Mouse (Mus musculus) kidney, adult 9 months (tissue): ENCODE measurements around the gene Slc5a11.

Experiments
- DNase-seq: peaks from one replicate; pipeline ENCODE4 v3.0.0; 2022

Slc5a11 gene

GRCm38 (mm10) chr7:123287903-123288302 lies 73.3 kb downstream of the Slc5a11 start:
- no peak for DNase-seq

GRCm38 (mm10) chr7:123289176-123289575 lies 74.6 kb downstream of the Slc5a11 start:
- no peak for DNase-seq

DNA sequence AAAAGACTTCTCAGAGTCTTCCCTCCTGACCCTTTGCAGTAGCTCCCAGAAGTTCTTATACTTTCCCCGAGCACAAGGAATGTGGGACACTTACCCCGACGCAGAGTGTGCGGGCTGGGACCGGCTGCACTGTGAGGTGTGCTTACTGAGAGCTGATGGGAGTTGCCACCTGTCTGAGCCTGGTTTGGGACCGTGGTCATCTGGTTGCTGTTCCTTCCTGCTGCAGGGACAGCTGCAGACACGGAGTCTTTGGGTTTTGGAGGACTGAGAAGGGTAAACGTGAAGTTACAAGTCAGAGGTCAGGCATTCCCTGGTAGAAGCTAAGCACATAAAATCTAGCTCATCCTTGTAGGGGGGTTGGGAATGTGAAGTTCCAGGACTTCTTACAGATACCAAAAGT lies 77.4 kb downstream of the Slc5a11 start:
- DNase-seq, result no peak

DNA sequence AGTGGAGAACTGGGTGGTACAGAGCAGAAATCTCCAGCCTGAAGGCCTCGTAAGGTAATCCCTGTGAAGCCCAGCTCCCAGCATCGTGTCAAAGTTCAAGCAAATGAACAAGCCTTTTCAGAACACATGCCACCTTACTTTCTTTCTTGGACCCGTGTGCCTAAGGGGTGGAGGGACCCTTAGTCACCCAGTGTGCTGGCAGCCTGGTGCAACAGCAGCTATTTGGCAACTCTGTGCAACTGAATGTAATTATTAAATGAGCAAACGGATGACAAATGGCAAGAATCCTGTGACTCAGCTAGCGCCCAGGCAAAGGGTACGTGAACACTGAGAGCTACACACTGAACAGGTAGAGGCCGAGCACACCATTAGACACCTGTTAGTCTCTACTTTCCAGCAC lies 79.3 kb downstream of the Slc5a11 start:
- DNase-seq, result peak; percentile 4

GRCm38 (mm10) chr7:123295423-123295822 lies 80.8 kb downstream of the Slc5a11 start:
- no peak for DNase-seq

- no peak for DNase-seq
Observed at GRCm38 (mm10) chr7:123296097-123296496, 81.5 kb downstream of the Slc5a11 start.

- peak; percentile 11 for DNase-seq
Observed at GRCm38 (mm10) chr7:123298225-123298624, 83.6 kb downstream of the Slc5a11 start.

- DNase-seq, result no peak
Observed at GRCm38 (mm10) chr7:123300258-123300657, 85.7 kb downstream of the Slc5a11 start.

DNA sequence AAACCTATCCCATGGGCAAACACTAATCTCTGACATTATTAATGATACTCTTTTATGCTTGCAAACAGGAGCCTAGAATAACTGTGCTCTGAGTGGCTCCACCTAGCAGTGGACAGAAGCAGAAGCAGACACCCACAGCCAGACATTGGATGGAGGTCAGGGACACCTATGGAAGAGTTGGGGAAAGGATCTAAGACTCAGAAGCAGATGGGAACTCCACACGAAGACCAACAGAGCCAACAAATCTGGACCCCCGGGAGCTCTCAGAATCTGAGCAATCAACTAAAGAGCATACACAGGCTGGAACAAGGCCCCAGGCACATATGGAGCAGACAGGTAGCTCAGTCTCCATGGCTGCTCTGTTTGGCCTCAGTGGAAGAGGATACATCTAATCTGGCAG lies 90.8 kb downstream of the Slc5a11 start:
- DNase-seq, result no peak

GRCm38 (mm10) chr7:123307236-123307635 lies 92.7 kb downstream of the Slc5a11 start:
- DNase-seq, result no peak

DNA sequence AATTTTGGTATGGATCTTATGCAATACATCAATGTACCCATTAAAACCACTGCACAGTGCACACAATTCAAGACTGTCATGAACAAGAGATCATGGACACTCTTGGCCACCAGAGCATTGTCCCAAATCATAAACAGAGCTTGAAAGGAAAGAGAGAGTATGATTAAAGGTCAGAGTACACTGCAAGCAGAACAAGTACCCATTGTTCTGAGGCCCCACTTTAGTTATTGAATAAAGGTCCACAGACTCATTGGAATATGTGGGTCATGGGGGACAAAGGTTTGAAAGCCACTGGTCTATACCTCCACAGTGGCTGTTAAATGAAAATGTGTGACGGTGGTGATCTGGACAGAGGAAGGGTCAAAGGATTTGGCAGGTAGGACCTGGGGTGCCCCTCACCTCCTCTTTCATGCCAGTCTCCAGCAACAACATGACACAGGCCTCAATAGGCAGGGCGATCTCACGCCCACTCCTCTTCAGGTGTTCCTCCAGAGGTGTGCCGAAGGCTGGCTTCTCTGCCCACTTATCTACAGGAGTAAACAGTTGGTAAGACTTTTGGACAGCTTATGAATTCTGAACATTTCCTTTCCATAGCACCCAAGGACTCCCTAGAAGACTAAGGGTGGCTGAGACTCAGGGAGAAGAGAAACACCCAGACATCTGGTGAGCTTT lies 93.4 kb downstream of the Slc5a11 start:
- peak; percentile 7 for DNase-seq

DNA sequence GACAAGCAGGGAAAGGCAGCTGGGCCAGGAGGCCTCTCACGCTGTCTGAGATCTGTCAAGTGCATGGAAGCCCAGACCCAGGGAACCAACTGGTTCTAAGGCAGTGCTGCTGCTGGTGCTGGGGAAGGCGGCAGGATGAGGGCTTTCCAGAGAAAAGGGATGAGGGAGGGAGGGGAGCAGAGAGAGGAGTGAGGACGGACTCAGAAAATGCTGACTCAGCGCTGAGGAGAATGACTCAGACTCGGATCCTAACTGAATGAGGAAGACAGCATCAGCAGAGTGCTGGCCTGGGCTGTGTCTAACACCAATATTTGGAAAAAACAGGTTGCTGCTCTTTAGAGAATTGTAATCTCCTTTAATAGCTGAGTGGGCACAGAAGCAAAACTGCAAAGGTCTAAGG lies 97.3 kb downstream of the Slc5a11 start:
- no peak for DNase-seq

- DNase-seq, result no peak
Observed at GRCm38 (mm10) chr7:123312738-123313137, 98.2 kb downstream of the Slc5a11 start.

DNA sequence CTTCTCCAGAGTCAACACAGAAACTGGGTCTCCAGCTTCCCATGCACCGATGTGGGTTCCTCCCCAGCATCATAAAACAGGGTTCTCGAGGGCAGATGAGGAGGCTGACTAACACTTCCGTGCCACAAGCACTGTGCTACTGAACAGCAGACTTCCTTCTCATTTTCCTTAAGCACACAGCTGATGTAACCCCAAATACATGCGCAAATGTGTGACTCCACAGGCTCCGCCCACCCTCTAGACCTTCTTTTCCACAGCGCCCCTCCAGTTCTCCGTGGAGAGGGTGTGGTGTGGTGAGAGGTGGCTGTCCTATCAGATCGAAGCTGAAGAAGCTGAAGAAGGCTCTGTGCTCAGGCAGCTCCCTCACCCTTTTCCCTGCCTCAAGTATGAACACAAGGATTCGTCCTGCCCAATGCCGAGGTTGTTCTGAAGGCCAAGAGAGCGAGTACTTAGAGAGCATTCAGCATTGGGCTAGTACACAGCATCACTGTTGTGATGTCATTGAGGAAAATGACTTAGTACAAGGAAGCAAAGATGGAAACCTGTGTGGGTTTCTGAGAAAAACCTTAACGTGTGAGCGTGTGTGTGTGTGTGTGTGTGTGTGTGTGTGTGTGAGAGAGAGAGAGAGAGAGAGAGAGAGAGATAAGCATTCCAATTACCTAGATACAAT lies 108.0 kb downstream of the Slc5a11 start:
- DNase-seq, result no peak
